Mouse (Mus musculus): Measurements from ENCODE around the gene Scamp4. TPM values are rescaled to one million over a fixed set of nuclear protein-coding genes. Genes with fewer than 3 reads are reported as not detected.

The Scamp4 gene
- total RNA-seq, 2 experiments from 2014 or later: 15.9 to 27.2 TPM

DNA sequence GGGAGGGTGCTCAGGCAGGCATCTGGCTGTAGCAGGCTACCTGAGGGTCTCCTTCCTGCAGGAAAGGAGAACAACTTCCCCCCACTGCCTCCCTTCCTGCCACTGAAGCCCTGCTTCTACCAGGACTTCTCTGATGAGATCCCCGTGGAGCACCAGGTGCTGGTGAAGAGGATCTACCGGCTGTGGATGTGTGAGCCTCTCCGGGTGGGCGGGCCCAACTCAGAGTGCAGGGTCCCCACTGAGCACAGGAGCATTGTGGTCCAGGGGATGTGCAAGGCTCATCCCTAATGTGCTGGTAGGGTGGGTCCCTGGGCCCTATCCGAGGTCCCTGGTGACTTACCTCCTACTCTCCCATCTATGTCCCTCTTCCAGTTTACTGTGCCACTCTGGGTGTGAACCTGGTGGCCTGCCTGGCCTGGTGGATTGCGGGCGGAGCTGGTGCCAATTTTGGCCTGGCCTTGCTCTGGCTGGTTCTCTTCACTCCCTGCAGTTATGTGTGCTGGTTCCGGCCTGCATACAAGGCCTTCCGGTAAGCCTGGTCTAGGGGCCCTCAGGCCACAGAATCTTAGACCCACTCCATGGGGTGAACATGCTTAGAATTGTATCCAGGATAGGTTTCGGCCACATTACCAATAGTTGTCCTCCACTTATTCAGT is 6.7 kb downstream of the Scamp4 start:
- ATAC-seq (replicated peaks; ENCODE audit: poor library complexity): no peak

DNA sequence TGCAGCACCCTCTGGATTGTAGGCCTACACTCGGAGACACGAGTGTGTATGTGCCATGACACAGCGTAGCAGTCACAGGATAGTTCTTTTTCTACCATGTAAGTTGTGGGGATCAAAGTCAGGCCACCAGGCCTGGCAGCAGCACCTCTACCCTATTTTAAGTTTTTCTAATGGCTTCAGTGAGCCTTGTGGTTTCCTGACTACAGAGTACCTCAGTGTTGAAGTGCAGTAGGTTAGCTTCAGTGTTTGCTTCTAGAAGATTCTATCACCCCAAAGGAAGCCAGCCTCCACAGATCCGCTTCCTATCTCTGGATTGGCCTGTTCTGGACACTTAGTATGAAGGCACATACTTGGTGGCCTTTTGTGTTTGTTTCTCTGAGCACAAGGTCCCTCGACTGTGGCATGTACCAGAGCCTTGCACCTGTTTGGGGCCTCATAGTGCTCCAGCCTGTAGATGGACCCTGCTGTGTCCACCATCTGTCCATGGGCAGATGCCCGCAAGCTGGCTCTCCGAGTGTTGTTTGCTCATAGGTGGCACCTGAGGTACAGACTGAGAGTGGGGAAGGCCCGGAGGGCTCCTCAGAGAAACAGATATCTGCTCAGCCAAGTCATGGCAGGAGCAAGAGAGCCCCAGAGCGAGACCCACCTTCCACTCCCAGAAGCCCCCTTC is 7.6 kb downstream of the Scamp4 start:
- no peak for ATAC-seq (replicated peaks; ENCODE audit: poor library complexity)

DNA sequence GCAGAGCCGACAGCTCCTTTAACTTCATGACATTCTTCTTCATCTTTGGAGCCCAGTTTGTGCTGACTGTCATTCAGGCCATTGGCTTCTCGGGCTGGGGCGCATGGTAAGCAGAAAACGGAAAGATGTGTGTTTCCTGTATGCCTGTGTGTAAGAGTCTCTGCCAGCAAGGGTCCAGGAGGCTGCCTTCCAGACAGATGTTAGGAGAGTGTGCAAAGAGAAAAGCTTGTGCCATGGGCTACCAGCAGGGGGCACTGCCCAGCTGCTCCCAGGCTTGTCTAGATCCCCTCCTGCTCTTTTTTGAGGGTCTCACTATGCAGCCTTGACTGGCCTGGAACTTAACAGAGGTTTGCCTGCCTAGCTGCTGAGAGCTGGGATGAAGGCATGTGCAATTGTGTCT is 8.4 kb downstream of the Scamp4 start:
- ATAC-seq (replicated peaks; ENCODE audit: poor library complexity): peak; percentile 76

DNA sequence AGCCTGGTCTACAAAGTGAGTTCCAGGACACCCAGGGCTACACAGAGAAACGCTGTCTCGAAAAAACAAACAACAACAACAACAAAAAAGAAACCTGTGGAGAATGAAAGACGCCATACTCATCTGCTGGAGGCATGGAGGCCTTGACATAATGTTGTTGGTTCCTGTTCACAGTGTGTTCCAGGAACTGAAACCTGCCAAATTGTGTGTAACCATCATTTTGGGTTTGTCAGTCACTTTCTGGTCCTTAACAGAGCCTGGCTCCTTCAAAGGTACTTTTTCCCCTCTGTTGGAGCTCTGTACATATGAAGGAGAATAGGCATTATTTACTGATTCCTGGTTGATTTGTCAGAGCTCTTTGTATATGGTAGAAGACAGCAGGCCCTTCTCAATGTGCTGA is 9.2 kb downstream of the Scamp4 start:
- ATAC-seq (replicated peaks; ENCODE audit: poor library complexity): no peak

DNA sequence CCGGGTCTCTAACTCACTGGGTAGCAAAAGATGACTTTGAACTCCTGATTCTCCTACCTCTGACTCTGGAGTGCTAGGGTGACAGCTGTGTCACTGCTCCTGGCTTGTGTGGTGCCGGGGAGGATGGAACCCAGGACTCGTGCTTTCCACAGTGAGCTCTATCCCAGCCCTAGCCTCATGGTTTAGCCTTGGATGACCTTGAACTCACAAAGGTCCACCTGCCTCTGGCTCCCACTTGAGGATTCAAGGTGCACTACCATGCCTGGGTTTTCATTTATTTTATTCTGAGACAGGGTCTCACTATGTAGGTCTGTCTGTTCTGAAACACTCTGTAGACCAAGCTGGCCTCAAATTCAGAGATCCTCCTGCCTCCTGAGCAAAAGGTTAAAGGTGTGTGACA is 11.1 kb downstream of the Scamp4 start:
- no peak for ATAC-seq (replicated peaks; ENCODE audit: poor library complexity)

DNA sequence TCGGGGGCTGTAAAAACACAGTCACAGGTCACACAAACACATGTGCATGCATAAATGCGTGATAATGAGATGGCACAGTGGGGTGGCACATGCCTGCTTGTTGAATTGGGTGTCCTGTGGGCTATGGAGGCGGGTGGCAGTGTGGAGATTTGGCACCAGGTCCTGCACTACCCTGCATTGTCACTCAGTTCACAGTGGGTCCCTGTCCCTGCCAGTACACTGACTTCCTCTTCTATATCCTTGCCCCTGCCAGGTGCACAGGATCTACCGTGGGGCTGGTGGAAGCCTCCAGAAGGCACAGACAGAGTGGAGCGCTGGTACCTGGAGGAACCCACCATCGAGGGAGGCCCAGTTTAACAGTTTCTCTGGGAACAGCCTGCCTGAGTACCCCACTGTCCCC is 11.7 kb downstream of the Scamp4 start:
- ATAC-seq (replicated peaks; ENCODE audit: poor library complexity): no peak

DNA sequence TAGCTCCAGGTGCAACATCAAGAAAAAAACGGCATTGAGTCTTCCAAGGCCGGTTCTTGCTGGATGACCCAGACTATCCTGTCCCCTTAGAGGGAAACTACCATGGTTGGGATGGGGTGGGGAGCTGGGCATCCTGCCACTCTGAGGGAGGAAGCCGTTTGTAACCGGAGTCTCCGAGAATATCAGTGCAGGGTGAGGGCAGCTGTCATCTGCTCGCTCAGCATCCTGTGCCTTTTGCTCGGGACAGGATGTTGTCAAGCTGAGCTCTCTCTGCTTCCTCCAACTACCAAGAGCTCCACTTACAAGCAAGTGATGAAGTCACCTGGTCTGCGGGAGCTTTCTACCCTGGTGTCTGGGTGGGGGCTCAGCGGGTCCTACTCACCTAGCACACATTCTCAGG is 15.5 kb downstream of the Scamp4 start:
- ATAC-seq (replicated peaks; ENCODE audit: poor library complexity): no peak

DNA sequence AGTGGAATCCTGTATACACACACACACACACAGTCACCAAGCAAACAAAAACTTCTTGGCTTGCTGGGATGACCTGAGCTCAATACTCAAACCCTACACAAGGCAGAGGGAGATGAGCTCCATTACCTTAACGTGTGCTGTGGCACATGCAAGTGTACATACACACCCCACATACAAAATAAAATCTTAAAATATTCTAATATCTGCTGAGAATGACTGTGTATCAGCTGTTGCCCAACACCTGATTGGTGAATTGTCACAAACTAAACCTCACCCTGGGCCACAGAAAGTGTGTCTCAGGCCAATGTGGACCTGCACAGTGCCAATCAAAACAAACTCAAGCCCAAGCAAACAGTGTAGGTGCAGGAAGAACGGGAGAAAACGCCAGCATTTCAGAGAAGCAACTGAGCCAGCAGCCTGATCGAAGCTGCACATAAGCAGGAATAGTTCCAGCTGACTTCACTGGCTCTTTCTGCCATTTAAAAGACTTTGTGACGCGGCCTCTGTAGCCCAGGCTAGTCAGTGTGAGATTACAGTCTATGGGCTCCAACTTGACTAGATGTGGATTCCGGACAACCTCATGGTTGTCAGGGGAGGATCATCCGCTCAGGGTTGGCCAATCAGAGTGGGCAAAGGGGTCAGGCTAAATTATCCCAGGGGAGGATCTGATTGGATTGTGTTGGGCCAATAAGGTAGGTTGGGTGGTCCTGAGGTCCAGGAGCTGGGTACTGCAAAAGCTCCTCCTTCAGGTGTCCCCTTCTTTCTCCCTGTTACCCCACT is 17.0 kb downstream of the Scamp4 start:
- ATAC-seq (replicated peaks; ENCODE audit: poor library complexity): no peak

DNA sequence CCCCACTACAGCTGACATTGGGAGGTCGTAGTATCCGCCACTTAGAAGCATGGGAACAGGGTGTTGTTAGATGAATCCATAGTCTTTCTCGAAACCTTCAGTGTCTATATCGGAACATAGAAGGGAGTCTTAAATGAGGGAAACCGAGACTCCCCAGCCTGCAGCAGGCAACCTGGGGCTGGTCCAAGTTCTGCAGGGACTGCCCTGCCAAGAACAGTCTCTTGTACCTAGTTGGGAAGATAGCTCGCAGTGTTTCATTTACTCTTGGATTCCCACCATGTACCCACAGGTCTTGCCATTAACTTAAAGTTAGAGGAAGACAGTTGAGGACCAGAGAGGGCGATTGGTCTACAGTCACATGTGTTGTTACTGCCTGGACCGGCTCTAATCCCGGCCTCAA is 17.7 kb downstream of the Scamp4 start:
- ATAC-seq (replicated peaks; ENCODE audit: poor library complexity): no peak

DNA sequence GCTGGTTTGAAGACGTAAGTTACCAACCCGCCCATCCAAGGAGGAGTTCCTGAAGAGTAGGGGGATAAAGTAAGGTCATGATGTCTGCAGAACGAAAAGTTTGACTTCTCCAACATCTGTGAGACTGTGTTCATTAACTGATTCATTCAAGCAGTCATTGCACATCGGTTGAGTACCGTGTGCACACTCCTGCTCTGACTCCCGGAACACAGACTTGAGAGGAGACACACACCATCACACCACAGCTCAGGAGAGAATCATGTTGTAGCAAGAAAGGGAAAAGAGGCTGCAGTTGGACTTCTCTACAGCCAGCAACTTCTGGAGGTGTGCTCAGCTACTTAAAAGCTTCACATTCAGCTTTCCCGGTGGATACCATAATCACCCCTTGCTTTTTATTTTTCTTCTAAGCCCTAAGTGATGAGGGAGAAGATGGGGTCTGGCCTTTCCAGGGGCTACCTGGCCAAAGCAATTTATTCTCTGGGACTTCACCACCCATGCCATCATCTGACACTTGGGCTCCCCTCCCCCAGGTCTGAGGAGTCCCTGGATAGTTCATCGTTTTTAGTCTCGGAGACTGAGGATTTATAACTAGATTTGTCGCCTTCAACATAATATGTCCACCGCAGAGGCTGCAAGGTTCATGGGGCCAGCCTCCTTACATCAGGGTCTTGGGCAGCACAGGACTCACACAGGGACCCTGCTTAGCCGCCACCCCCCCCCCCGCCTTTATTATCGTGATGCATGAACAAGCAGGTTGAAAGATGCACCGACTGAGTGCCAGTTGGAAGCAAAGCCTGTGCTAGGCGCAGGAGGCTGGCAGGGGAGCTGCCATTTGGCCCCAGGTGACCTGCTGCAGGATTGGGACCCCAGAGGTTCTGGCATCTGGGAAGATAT is 18.4 kb downstream of the Scamp4 start:
- ATAC-seq (replicated peaks; ENCODE audit: poor library complexity): no peak

DNA sequence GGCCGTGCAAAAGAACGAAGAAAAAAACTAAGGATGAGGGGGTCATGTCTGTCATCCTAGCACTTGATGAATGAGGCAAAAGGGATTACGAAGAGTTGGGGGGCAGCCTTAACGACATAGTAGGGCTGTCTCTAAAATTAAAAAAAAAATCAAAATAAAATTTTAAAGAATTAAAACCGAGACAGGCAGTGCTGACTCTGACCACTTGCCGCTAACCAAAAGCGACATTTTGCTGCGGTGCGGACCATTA is 18.9 kb downstream of the Scamp4 start:
- ATAC-seq (replicated peaks; ENCODE audit: poor library complexity): no peak

DNA sequence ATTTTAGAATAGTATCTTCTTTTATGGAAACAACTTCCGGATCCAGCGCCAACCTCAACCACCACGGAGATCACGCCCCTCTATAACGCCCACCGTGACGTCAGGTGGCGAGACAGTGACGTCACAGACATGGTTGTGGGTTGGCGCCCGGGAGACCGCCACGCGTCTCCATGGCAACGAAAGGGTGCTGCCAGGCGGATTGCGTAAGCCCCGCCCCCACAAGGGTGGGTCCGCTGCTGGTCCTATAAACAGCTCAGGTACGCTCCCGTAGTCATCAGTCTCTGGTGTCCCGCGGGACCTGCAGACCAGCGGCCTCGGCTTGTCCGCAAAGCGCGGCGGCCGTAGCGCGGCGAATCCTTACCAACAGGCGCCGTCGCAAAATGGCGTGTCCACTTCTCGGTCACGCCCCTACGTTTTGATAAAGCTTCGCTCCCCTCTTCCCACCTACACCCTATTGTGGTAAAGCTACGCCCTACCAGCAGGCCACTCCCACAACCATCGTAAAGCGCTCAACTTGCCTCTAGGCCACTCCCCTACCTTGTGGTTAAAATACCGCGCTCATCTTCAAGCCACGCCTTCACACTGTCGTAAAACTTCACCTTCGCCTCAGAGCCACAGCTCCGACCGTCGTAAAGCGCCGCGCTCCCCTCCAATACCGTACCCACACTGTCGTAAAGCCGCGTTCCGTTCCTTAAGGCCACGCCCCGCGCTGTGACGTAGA is 19.4 kb downstream of the Scamp4 start:
- peak; percentile 82 for ATAC-seq (replicated peaks; ENCODE audit: poor library complexity)

DNA sequence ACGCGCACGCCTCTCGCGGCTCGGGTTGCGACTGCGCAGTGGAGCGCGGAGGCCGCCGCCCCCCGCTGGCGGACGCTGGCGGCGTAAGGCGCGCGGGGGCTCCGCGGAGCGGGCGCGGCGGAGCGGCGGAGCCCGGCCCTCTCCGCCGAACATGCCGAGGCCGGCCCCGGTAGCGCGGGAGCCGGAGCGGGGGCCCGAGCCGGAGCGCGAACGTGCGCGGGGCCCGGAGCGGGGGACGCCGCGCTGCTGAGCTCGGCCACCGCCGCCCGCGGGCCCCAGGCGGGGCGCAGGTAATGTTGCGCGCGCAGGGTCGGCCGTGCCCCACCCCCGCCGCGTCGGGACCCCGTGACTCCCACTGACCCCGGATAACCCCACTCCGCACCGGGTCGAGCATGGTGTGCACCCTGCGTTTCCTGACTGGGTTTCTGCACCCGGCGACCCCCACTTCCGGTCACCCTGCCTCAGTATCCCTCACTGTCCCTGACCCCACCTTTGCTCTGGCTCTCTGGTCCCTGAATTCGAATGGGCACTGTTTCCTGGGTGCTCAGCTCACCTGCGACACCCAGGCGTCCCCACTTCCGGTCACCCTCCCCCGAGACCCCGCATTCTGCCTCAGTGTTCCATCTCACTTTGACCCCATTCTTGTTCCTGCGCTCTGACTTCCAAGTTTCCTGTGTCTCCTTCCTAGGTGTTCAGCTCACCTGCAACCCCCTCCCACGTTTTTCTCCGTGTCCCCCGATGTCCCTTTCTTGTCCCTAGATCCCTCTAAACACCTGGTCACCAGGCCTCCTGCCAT is 20.2 kb downstream of the Scamp4 start, which contains the start of gene Csnk1g2:
Gene Csnk1g2, plus strand, starts transcription at position 178 of the 796 bp plus-strand sequence.
- ATAC-seq (replicated peaks; ENCODE audit: poor library complexity): 0 out of 2 replicates have a peak, but pooled peaks have one; percentile 13

DNA sequence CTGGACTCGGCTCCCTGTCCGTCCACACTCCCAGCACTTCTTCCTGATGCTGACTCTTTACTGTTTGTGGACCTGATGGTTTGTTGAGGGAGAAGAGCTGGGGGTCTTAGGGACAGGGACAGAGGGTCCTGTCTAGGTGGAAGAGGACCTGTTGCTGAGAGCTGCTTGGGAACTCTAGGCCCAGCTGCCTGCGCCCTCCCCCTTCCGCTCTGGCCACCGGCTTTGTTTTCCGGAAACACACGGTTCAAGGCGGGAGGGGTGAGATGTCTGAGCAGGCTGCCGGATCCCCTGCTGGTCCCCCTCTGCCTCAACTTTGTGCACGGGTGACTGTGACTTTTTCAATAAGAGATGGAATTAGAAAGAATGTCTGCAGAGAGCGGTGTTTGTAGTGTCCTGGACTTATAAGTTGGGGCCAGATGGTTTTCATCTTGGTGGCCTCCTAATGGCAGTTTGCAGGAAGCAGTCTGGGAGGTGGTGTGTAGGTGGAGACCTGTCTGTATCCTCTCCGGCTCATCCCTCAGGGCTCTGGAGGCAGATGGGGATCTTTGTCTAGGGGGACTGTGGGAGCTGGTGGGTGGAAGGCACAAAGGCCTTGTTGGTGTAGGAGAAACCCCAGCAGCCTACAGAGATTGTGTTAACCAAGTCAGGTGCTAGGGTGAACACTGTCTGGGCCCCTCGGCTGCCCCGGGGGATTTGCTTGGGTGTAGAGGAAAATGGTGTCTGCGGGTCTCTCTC is 21.0 kb downstream of the Scamp4 start:
- ATAC-seq (replicated peaks; ENCODE audit: poor library complexity): peak; percentile 21

DNA sequence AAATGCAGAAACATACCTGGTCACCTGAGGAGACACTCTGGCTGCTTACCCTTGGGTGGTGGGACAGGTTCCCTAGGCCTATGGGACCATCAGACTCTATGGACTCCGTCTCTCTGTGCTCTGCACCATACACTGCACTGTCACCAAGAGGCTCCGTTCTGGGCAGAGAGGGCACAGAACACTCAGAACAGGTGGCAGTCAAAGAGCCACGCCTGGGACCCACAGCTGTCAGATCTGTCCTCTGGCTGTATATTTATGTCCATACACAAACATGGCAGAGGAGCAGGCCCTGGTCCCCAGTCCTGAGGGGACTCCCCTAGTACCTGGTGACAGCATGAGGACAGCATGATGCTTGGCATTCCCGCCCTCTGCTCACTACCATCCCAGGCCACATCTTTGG is 23.1 kb downstream of the Scamp4 start:
- ATAC-seq (replicated peaks; ENCODE audit: poor library complexity): no peak

DNA sequence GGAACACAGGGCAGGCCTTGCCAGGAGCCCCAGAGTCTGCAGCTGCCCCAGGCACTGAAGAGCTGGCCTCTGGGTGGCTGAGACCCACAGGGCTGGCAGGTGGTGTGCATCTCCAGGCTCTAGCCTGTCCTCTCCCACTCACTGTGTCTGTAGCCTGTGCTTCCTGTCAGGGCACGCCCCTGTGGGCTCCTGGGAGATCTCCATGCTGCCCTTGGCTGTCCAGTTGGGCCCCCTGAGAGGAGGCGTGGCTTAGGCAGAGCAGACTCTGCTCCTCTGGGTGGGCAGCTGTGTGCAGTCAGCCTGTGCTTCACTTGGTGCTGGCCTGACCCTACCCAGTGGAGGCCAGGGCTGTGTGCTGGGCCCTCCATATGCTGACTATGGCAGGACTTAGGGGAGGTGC is 25.0 kb downstream of the Scamp4 start:
- ATAC-seq (replicated peaks; ENCODE audit: poor library complexity): no peak

DNA sequence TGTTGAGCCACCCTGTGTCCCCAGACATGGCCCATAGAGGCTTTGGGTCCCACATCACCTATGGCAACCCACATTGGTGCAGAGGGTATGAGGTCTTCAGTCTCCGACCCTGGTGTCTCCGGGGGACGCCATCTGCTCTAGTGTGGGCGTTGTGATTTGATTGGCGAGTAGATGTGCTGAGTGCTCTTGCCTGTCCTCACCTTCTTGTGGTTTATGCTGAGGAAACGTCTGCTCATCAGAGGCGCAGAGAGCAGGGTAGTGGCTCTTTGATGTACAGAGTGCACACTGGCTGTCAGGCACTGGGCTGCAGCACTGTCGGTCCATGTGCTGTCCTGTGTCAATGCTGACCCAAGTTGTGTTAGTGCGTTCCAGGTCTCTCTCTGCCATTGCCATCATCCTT is 26.3 kb downstream of the Scamp4 start:
- ATAC-seq (replicated peaks; ENCODE audit: poor library complexity): no peak

DNA sequence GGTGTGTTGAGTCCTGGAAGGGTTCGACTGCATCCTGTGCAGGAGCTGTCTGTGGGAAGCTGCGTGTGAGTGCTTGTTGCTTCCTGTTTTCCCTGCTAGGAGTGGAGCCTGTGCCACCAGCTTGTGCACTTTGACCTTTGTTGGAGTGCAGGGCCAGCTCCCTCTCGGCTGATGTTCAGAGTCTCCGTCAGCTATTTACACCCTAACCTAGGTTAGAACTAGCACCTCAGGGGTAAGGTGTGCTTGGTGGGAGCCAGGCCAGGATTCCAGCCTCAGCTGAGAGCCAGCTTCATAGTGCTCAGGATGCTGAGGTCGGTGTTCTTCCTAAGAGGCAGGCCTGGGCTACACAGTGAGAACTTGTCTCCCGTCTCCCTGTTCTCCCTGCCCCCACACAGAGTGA is 32.7 kb downstream of the Scamp4 start:
- ATAC-seq (replicated peaks; ENCODE audit: poor library complexity): no peak

DNA sequence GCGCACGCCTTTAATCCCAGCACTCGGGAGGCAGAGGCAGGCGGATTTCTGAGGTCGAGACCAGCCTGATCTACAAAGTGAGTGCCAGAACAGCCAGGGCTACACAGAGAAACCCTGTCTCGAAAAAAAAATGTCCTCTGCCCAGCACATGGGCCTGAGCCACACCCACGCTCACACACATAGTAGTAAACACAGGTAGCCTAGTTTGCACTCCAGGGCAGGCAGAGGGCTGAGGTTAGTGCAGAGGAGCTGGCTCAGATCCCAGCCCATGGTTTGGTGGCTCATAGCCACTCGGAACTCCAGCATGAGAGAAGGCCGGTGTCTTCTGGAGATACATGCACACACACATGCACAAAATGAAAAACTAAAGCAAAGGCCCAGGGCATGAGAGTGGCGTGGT is 44.3 kb downstream of the Scamp4 start:
- ATAC-seq (replicated peaks; ENCODE audit: poor library complexity): no peak
